Mouse (Mus musculus): Measurements from ENCODE around the gene Afp.

- TF ChIP-seq MAFK (IDR thresholded peaks at IDR 0.05; ENCODE audit: insufficient read depth, low read depth, low read length) (no peak), ZNF384 (IDR thresholded peaks at IDR 0.05; ENCODE audit: low read depth, low read length) (no peak)
Observed at GRCm38 (mm10) chr5:90457241-90457640, 33.3 kb upstream of the Afp start.
